Mouse (Mus musculus): ENCODE measurements around the gene Ifi211.
A peak's percentile ranks its signal among the peaks of the same experiment; 100 is the strongest.
"Not testable (repeated sequence)": the region's sequence is repeated elsewhere in the genome, so short reads cannot be mapped to it uniquely, and the experiment has no call there.

The Ifi211 gene

GRCm38 (mm10) chr1:173878264-173878663, 34.6 kb downstream of the Ifi211 start:
- DNase-seq: not testable (repeated sequence)

- DNase-seq: not testable (repeated sequence)
Observed at GRCm38 (mm10) chr1:173877125-173877524, 35.7 kb downstream of the Ifi211 start.

- DNase-seq: not testable (repeated sequence)
Observed at GRCm38 (mm10) chr1:173868586-173868985, 44.3 kb downstream of the Ifi211 start.

- DNase-seq: no peak
Observed at GRCm38 (mm10) chr1:173866504-173866903, 46.3 kb downstream of the Ifi211 start.

- DNase-seq: peak; percentile 11
Observed at GRCm38 (mm10) chr1:173853711-173854110, 59.1 kb downstream of the Ifi211 start.

GRCm38 (mm10) chr1:173852853-173853252, 60.0 kb downstream of the Ifi211 start:
- not testable (repeated sequence) for DNase-seq

All from kidney, postnatal 10 days (tissue).